Mouse (Mus musculus): Measurements from ENCODE around the gene Zfp574. TPM values are rescaled to one million over a fixed set of nuclear protein-coding genes. Genes with fewer than 3 reads are reported as not detected.
A peak's percentile ranks its signal among the peaks of the same experiment; 100 is the strongest.

Zfp574 gene
- polyA plus RNA-seq, 1 experiment from 2014 or later: 15.7 TPM

GRCm38 (mm10) chr7:25077414-25077755 is 5.0 kb downstream of the Zfp574 start:
- peak overlapping the region; percentile 71 for H3K4me3 ChIP-seq (ENCODE audit: low read depth, low read length)
- H3K9me3 ChIP-seq (replicated peaks; ENCODE audit: control insufficient read depth, low read length): no peaks in the 10 kb centered on the region
- peaks cover 25% of the 10 kb centered on the region for H3K4me1 ChIP-seq (ENCODE audit: control insufficient read depth, insufficient read depth, low read length)
- H3K27ac ChIP-seq (ENCODE audit: low read depth, low read length): peak overlapping the region; percentile 79
- 0% methylated on average over 25 of the region's 33 CpGs for WGBS (ENCODE audit: insufficient replicate concordance)
- peak overlapping the region; percentile 90 for H3K4me2 ChIP-seq
- peak; percentile 44 for ATAC-seq (replicated peaks; ENCODE audit: insufficient number of reproducible peaks, low FRiP score, low TSS enrichment)
- peak overlapping the region; percentile 82 for H3K9ac ChIP-seq (ENCODE audit: low read depth, low read length)
- peaks cover 29% of the 10 kb centered on the region for H3K36me3 ChIP-seq (ENCODE audit: control insufficient read depth, insufficient read depth, low read length)
- H3K27me3 ChIP-seq (ENCODE audit: control insufficient read depth, insufficient read depth, low read length): no peaks in the 10 kb centered on the region

DNA sequence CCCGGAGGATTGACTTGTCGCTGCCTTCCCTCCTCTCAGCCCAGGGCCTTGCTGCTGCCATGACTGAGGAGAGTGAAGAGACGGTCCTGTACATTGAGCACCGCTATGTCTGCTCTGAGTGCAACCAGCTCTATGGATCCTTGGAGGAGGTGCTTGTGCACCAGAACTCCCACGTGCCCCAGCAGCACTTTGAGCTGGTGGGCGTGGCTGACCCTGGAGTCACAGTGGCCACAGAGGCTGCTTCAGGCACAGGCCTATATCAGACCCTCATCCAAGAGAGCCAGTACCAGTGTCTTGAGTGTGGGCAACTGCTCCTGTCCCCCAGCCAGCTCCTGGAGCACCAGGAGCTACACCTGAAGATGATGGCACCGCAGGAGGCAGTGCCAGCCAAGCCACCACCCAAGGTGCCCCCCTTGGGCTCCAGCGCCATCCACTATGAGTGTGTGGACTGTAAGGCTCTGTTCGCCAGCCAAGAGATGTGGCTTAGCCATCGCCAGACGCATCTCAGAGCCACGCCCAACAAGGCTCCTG is 7.2 kb downstream of the Zfp574 start:
- H3K27me3 ChIP-seq (ENCODE audit: control insufficient read depth, insufficient read depth, low read length): no peaks in the 10 kb centered on the region
- H3K9ac ChIP-seq (ENCODE audit: low read depth, low read length): no peak overlapping the region
- WGBS (ENCODE audit: insufficient replicate concordance): 80% methylated on average over 12 of the region's 12 CpGs
- H3K9me3 ChIP-seq (replicated peaks; ENCODE audit: control insufficient read depth, low read length): no peaks in the 10 kb centered on the region
- H3K4me1 ChIP-seq (ENCODE audit: control insufficient read depth, insufficient read depth, low read length): peaks cover 20% of the 10 kb centered on the region
- H3K4me3 ChIP-seq (ENCODE audit: low read depth, low read length): no peak overlapping the region
- H3K27ac ChIP-seq (ENCODE audit: low read depth, low read length): no peak overlapping the region
- peaks cover 44% of the 10 kb centered on the region for H3K36me3 ChIP-seq (ENCODE audit: control insufficient read depth, insufficient read depth, low read length)
- no peak for ATAC-seq (replicated peaks; ENCODE audit: insufficient number of reproducible peaks, low FRiP score, low TSS enrichment)
- H3K4me2 ChIP-seq: no peak overlapping the region

- Histone ChIP-seq H3K4me3 (ENCODE audit: low read depth, low read length) (no peak overlapping the region), H3K9ac (ENCODE audit: low read depth, low read length) (no peak overlapping the region), H3K4me2 (no peak overlapping the region), H3K4me1 (ENCODE audit: control insufficient read depth, insufficient read depth, low read length) (peaks cover 20% of the 10 kb centered on the region), H3K36me3 (ENCODE audit: control insufficient read depth, insufficient read depth, low read length) (peaks cover 44% of the 10 kb centered on the region), H3K9me3 (replicated peaks; ENCODE audit: control insufficient read depth, low read length) (no peaks in the 10 kb centered on the region), H3K27ac (ENCODE audit: low read depth, low read length) (no peak overlapping the region), H3K27me3 (ENCODE audit: control insufficient read depth, insufficient read depth, low read length) (no peaks in the 10 kb centered on the region)
- ATAC-seq (replicated peaks; ENCODE audit: insufficient number of reproducible peaks, low FRiP score, low TSS enrichment): no peak
- WGBS (ENCODE audit: insufficient replicate concordance): 95% methylated on average over 13 of the region's 13 CpGs
Observed at GRCm38 (mm10) chr7:25080431-25080830, 8.1 kb downstream of the Zfp574 start.

GRCm38 (mm10) chr7:25082510-25082909 is 10.1 kb downstream of the Zfp574 start:
- Histone ChIP-seq H3K36me3 (ENCODE audit: control insufficient read depth, insufficient read depth, low read length) (peaks cover 44% of the 10 kb centered on the region), H3K9ac (ENCODE audit: low read depth, low read length) (no peak overlapping the region), H3K27me3 (ENCODE audit: control insufficient read depth, insufficient read depth, low read length) (no peaks in the 10 kb centered on the region), H3K4me1 (ENCODE audit: control insufficient read depth, insufficient read depth, low read length) (peaks cover 13% of the 10 kb centered on the region), H3K4me3 (ENCODE audit: low read depth, low read length) (no peak overlapping the region), H3K27ac (ENCODE audit: low read depth, low read length) (no peak overlapping the region), H3K4me2 (no peak overlapping the region), H3K9me3 (replicated peaks; ENCODE audit: control insufficient read depth, low read length) (no peaks in the 10 kb centered on the region)
- no peak for ATAC-seq (replicated peaks; ENCODE audit: insufficient number of reproducible peaks, low FRiP score, low TSS enrichment)
- WGBS (ENCODE audit: insufficient replicate concordance): 87% methylated on average over 4 of the region's 4 CpGs

GRCm38 (mm10) chr7:25084621-25085020 is 12.3 kb downstream of the Zfp574 start:
- Histone ChIP-seq H3K27ac (ENCODE audit: low read depth, low read length) (no peak overlapping the region), H3K36me3 (ENCODE audit: control insufficient read depth, insufficient read depth, low read length) (peaks cover 42% of the 10 kb centered on the region)
- 66% methylated on average over 5 of the region's 5 CpGs for WGBS (ENCODE audit: insufficient replicate concordance)

DNA sequence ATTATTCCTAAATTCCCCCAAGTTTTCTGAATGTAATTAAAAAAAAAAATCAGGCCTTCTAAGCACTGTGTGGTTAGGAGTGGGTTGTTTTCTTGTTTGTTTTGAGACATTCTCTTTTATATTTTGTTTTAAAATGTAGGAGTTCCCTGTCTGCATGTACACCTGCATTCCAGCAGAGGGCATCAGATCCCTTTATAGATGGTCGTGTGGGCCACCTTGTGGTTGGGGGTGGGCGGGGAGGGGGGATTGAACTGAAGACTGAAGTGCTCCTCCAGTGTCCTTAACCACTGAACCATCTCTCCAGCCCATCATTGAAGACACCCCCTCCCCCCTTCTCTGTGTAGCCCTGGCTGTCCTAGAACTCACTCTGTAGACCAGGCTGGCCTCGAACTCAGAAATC is 14.3 kb downstream of the Zfp574 start:
- Histone ChIP-seq H3K4me2 (no peak overlapping the region), H3K27ac (ENCODE audit: low read depth, low read length) (no peak overlapping the region), H3K9ac (ENCODE audit: low read depth, low read length) (no peak overlapping the region), H3K27me3 (ENCODE audit: control insufficient read depth, insufficient read depth, low read length) (peaks cover 5% of the 10 kb centered on the region), H3K4me1 (ENCODE audit: control insufficient read depth, insufficient read depth, low read length) (peaks cover 7% of the 10 kb centered on the region), H3K36me3 (ENCODE audit: control insufficient read depth, insufficient read depth, low read length) (peaks cover 23% of the 10 kb centered on the region), H3K9me3 (replicated peaks; ENCODE audit: control insufficient read depth, low read length) (no peaks in the 10 kb centered on the region), H3K4me3 (ENCODE audit: low read depth, low read length) (no peak overlapping the region)
- 49% methylated on average over 3 of the region's 3 CpGs for WGBS (ENCODE audit: insufficient replicate concordance)
- no peak for ATAC-seq (replicated peaks; ENCODE audit: insufficient number of reproducible peaks, low FRiP score, low TSS enrichment)

More at GRCm38 (mm10) chr7:25084621-25085020, 12.3 kb downstream of the Zfp574 start:
- Histone ChIP-seq H3K9me3 (replicated peaks; ENCODE audit: control insufficient read depth, low read length) (no peaks in the 10 kb centered on the region), H3K27me3 (ENCODE audit: control insufficient read depth, insufficient read depth, low read length) (no peaks in the 10 kb centered on the region), H3K4me2 (no peak overlapping the region), H3K9ac (ENCODE audit: low read depth, low read length) (no peak overlapping the region), H3K4me3 (ENCODE audit: low read depth, low read length) (no peak overlapping the region), H3K4me1 (ENCODE audit: control insufficient read depth, insufficient read depth, low read length) (peaks cover 4% of the 10 kb centered on the region)
- ATAC-seq (replicated peaks; ENCODE audit: insufficient number of reproducible peaks, low FRiP score, low TSS enrichment): no peak

DNA sequence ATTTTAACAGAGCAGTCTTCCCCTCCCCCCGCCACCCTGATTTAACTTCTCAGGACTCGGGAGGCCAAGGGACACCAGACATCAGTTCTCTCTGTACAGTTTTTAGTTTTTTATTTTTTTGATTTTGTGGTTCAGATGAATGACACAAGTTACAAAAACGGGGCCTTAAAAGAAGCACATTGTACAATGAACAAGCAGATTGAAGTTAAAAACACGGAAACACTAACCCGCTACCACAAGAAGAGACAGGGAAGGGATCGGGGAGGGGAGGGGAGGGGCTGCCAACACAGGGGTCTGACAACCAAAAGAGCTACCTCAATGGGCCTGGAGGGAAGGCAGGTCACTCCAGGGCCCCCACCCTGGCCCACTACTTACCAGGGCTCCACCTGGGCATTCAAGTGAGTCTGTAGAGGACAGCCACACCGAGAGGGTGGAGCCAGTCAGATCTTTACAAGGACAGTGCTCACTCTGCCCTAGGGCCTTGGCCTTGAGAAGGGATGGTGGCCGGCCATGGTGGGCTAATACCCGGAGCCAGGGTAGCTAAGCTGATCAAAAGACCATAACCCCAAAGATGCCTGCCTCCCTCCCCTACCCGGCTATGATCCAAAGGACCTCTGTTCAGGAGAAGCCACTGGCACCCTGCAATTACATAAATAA is 15.0 kb downstream of the Zfp574 start:
- peaks cover 16% of the 10 kb centered on the region for H3K36me3 ChIP-seq (ENCODE audit: control insufficient read depth, insufficient read depth, low read length)
- H3K4me3 ChIP-seq (ENCODE audit: low read depth, low read length): no peak overlapping the region
- no peaks in the 10 kb centered on the region for H3K9me3 ChIP-seq (replicated peaks; ENCODE audit: control insufficient read depth, low read length)
- no peak overlapping the region for H3K4me2 ChIP-seq
- H3K9ac ChIP-seq (ENCODE audit: low read depth, low read length): no peak overlapping the region
- H3K27ac ChIP-seq (ENCODE audit: low read depth, low read length): no peak overlapping the region
- WGBS (ENCODE audit: insufficient replicate concordance): 68% methylated on average over 10 of the region's 10 CpGs
- H3K27me3 ChIP-seq (ENCODE audit: control insufficient read depth, insufficient read depth, low read length): peaks cover 10% of the 10 kb centered on the region
- ATAC-seq (replicated peaks; ENCODE audit: insufficient number of reproducible peaks, low FRiP score, low TSS enrichment): no peak
- peaks cover 7% of the 10 kb centered on the region for H3K4me1 ChIP-seq (ENCODE audit: control insufficient read depth, insufficient read depth, low read length)

DNA sequence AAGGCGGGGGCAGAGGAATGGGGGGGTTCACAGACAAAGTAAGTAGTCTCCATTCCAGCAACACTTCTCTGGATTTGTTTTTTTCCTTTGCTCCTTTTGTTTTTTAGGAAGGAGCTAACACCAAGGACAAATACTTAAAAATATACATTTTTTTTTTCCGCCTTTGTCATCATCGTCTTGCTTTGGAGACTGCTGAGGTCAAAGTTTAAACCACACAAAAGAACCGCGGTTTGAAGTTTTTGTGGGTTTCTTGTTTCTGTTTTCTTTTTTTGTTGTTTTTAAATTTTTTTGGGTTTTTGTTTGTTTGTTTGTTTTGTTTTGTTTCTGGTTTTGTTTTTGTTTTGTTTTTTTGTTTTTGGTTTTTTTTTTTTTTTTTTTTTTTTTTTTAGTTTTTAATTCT is 15.6 kb downstream of the Zfp574 start:
- Histone ChIP-seq H3K4me2 (no peak overlapping the region), H3K36me3 (ENCODE audit: control insufficient read depth, insufficient read depth, low read length) (peaks cover 11% of the 10 kb centered on the region), H3K27ac (ENCODE audit: low read depth, low read length) (no peak overlapping the region), H3K9ac (ENCODE audit: low read depth, low read length) (no peak overlapping the region), H3K27me3 (ENCODE audit: control insufficient read depth, insufficient read depth, low read length) (peaks cover 16% of the 10 kb centered on the region), H3K4me3 (ENCODE audit: low read depth, low read length) (no peak overlapping the region), H3K4me1 (ENCODE audit: control insufficient read depth, insufficient read depth, low read length) (peaks cover 7% of the 10 kb centered on the region), H3K9me3 (replicated peaks; ENCODE audit: control insufficient read depth, low read length) (no peaks in the 10 kb centered on the region)
- no peak for ATAC-seq (replicated peaks; ENCODE audit: insufficient number of reproducible peaks, low FRiP score, low TSS enrichment)
- WGBS (ENCODE audit: insufficient replicate concordance): 69% methylated on average over 5 of the region's 5 CpGs

DNA sequence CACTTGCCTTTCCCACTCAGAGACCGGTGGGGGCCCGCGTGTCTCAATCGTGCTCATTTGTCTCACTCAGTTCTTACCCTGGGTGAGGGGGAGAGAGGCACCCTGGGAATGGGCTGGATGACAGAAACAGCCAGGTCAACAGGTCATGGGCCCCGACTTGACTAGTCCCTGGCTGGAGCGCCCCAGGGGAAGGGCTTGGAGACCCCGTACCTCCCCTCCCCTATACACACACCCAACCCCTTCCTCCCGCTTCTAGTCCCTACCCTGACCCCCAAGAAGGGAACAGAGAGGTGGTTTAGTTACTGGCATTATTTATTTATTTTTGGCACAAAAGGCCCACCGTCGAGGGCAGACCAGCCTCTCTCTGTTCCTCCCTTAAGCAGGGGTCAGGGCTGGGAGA is 16.2 kb downstream of the Zfp574 start:
- Histone ChIP-seq H3K27ac (ENCODE audit: low read depth, low read length) (no peak overlapping the region), H3K9ac (ENCODE audit: low read depth, low read length) (0 out of 2 replicates have a peak overlapping the region, but pooled peaks have one; percentile 5), H3K9me3 (replicated peaks; ENCODE audit: control insufficient read depth, low read length) (no peaks in the 10 kb centered on the region), H3K4me1 (ENCODE audit: control insufficient read depth, insufficient read depth, low read length) (peaks cover 10% of the 10 kb centered on the region), H3K36me3 (ENCODE audit: control insufficient read depth, insufficient read depth, low read length) (peaks cover 7% of the 10 kb centered on the region; the same call in 1 of the 2 replicates), H3K4me2 (no peak overlapping the region), H3K27me3 (ENCODE audit: control insufficient read depth, insufficient read depth, low read length) (peaks cover 20% of the 10 kb centered on the region), H3K4me3 (ENCODE audit: low read depth, low read length) (no peak overlapping the region)
- ATAC-seq (replicated peaks; ENCODE audit: insufficient number of reproducible peaks, low FRiP score, low TSS enrichment): no peak
- 15% methylated on average over 10 of the region's 10 CpGs for WGBS (ENCODE audit: insufficient replicate concordance)
